Mouse (Mus musculus): ENCODE results near the gene Fam69a.
A peak's percentile ranks its signal among the peaks of the same experiment; 100 is the strongest.
"Not testable (repeated sequence)": the region's sequence is repeated elsewhere in the genome, so short reads cannot be mapped to it uniquely, and the experiment has no call there.

Fam69a gene

DNA sequence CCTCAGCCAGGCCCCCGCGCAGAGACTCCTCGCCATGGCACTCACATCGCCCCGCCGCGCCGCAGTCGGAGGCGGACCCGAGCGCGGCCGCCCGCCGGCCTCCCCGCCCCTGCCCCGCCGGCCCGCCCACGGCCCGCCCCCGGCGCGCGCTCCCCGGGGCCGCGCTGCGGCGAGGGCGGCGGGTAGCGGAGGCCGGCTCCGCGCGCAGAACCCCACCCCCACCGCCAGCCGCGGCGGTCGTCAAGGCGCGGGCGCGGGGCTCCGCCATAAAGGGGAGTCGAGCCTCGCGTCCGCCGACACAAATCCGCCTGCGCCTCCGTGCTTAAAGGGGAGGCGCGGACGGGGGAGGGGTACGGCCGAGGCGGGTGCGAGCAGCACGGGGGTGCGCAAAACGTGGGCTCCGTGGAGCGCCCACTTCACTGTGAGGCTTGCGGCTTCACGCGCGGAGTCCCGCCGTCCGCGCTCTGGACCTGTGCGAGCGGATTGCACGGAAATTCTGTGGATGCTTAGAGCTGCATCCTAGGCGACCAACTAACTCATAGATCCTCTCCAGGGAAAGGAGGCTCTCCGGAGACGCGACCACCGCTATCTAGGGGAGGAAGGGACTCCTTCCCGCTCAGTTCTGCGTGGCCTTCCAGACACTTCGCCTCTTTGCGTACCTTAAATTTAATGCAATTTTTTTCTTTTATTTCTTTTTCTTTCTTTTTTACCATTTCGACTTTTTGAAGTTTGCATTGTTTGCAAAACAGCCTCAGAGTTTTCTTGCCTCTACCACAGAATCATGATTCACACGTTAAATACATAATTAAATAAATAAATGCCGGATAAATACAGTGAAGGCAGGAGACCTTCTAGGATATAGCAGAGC lies at the start of gene Fam69a:
TSS of gene Fam69a (minus strand) at position 119 of the 868 bp plus-strand sequence.
- peak; percentile 59 to 65 for DNase-seq (ENCODE audit: low spot score in 2 of 2)

DNA sequence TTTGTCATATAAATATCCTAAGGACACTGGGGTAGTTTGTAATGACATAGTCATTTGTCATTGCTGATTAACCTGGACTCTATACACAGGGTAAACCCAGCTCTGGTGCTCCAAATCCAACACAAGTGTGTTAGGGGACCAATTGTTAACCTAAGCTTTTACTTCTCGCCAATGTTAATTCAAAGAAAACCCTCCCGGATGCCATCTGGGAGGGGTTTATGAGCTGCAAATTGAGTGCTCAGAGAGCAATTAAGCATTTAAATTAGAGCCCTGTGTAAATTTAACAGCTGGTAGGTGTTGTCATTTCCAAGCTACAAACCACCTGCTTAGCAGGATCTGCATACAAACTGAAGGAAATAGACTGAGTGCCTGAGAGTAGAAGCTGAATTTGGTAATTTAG lies 48.6 kb upstream of the Fam69a start:
- no peak for DNase-seq (ENCODE audit: low spot score in 2 of 2)

- DNase-seq (ENCODE audit: low spot score in 2 of 2), result no peak
These were observed 47.3 kb upstream of the Fam69a start for GRCm38 (mm10) chr5:108034194-108034593.

GRCm38 (mm10) chr5:108031267-108031666 lies 44.4 kb upstream of the Fam69a start:
- DNase-seq (ENCODE audit: low spot score in 2 of 2), result no peak

GRCm38 (mm10) chr5:108029968-108030367 lies 43.1 kb upstream of the Fam69a start:
- DNase-seq (ENCODE audit: low spot score in 2 of 2), result no peak

DNA sequence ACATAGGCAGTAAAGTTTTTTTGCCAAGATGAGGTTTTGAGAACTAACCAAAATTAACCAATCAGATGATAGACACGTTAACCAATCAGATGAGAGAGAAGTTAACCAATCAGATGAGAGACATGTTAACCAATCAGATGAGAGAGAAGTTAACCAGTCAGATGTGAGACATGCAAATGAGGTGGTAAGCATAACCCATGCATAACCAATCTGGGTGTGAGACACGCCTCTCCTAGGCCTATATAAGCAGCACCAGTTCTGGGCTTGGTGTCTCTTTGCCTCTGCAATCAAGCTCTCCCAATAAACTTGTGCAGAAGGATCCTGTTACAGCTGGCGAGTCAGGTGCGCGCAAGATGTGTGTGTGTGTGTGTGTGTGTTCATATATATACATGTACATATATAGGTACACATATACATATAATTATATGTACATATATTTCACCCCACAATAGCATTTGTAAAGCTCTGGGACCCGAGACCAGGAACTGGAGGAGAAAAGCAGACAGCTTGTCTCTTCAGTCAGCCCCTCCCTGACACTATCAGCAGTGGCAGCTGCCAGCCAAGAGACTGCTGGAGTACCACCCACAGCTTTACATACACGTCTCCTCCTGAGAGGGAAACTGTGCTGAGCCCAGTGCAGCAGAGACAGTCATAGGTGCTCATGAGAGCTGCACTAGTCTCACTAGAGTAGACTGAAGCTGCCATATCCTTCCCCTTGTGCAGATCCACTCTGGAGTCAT lies 42.1 kb upstream of the Fam69a start:
- DNase-seq (ENCODE audit: low spot score in 2 of 2), result not testable (repeated sequence)

DNA sequence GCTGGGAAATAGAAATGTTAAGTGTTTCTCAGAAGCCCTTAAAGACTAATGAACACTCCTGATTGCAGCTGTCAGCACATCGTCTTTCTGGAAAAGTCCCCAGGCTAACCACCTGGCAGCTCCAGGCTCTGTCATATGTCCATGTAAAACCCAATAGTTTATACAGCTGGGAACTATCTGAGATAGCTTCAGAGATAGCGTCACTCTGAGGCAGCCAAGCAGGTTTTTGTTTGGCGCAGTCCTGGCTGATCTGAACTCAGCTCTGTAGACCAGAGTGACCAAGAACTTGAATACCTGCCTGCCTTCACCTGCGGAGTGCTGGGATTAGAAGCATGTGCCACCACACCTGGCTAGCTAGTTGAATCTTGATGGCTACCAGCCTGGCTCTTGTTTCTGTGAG lies 41.3 kb upstream of the Fam69a start:
- no peak for DNase-seq (ENCODE audit: low spot score in 2 of 2)

- no peak for DNase-seq (ENCODE audit: low spot score in 2 of 2)
These were observed 34.5 kb upstream of the Fam69a start for GRCm38 (mm10) chr5:108021346-108021745.

DNA sequence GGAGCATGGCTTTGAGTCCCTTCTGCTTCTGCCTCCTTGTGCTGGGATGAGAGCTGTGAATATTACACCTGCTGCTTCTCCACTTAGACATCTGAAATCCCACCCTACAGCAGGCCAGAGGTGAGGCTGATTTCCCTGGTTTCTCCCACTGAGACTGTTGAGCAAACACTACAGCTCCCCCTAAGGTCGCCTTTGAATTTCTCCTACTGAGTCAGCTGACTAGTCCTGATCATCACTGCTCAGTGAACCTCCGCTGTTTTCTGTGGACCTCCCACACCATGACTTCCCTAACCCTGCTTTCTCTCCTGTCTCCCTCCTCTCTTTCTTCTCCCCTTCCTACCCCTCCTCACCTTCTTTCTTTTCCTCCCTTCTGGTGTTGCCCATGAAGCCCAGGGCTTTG lies 32.5 kb upstream of the Fam69a start:
- no peak for DNase-seq (ENCODE audit: low spot score in 2 of 2)

- DNase-seq (ENCODE audit: low spot score in 2 of 2), result no peak
These were observed 30.3 kb upstream of the Fam69a start for GRCm38 (mm10) chr5:108017232-108017631.

DNA sequence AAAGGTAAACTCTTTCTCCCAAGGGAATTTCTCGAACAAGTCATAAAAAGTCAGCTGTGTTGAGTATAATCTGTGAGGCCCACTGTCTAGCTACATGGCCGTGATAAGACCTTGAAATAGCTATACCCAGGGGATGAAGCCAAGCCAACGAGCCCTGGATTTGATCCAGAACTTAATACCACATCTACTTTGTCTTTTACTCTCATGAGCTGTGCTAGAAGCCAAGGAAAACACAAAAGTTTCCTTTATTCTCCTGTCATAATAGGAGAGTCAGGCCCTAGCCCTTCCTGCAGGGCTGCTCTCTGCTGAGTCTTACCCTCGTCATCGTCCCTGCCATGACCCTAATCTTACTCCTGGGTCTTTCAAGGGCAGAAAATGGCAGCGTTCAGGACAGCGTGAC lies 28.5 kb upstream of the Fam69a start:
- no peak for DNase-seq (ENCODE audit: low spot score in 2 of 2)

GRCm38 (mm10) chr5:108014173-108014572 lies 27.3 kb upstream of the Fam69a start:
- no peak for DNase-seq (ENCODE audit: low spot score in 2 of 2)

DNA sequence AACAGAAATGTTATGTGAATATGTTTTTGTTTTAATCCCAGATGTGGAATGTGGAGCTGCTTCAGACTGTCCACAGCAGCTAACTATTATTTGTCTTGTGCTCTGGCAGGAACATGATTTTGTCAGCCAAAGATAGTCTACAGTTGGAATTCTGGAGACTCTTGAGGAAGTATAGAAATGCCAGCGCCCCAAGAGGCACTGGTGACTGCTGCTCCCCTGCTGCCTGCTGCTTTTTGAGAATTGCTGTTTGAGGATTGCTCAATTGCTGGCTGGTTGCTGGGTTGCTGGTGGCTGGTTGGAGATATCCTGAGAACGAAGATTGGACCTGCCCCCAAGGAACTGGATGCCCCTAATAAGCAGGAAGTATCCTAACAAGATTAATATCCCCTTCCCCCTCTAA lies 22.8 kb upstream of the Fam69a start:
- DNase-seq (ENCODE audit: low spot score in 2 of 2), result no peak

DNA sequence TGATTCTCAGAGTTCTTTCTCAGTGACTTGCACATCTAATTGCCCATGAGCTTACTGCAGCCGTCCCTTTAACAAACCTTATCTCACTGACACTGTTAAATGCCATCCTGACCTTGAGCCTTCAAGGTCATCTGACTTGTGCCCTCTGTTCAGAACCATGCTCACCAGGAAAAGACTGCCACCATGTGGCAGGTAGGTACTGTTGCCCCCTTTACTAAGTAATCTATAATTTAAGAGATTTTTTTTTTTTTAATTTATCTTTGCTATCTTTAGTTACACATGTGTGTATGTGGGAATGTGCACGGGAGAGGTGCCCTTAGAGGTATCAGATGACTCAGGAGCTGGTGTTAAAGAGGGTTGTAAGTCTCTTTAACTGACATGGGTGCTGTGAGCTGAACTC lies 18.2 kb upstream of the Fam69a start:
- no peak for DNase-seq (ENCODE audit: low spot score in 2 of 2)

GRCm38 (mm10) chr5:108002734-108003133 lies 15.8 kb upstream of the Fam69a start:
- DNase-seq (ENCODE audit: low spot score in 2 of 2), result no peak

GRCm38 (mm10) chr5:108000776-108001548 lies 14.1 kb upstream of the Fam69a start:
- peak; percentile 22 to 23 for DNase-seq (ENCODE audit: low spot score in 2 of 2)

- DNase-seq (ENCODE audit: low spot score in 2 of 2), result no peak
These were observed 10.8 kb upstream of the Fam69a start for GRCm38 (mm10) chr5:107997717-107998116.

DNA sequence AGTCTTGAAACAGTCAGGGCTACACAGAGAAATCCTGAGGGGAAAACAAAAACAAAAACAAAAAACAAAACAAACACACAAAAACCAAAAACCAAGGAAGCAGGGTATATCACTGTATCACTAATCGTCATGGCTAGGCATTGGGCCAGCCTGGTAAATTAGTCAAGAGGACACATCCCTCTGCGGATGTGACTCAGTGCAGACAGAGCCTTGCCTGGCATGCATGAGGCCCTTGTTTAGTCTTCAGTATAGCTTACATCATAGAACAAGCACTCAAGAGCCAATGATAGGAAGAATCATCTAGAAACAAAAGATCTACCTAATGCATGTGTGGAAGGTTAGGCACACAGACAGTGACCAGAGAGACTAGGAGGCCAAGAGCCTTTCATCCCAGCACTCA lies 9.1 kb upstream of the Fam69a start:
- no peak for DNase-seq (ENCODE audit: low spot score in 2 of 2)

DNA sequence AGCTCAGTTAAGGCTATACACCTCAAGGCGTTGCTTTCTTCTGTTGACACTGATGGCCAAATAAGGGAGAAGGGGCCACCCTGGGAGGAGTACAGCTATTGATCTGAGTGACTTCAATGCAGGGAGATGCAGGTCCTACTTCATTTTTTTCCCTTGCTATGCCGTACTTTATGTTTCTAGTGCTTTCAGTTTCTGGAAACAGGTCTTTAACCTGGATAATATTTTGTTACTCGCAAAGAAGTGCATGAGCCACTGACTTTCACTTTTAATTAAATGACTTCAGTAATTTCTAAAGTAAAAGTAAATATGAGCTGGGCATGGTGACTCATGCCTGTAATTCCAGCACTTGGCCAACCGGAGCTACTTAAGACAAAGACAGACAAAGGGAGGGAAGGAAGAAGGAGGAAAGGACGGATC lies 958 bp upstream of the Fam69a start:
- DNase-seq (ENCODE audit: low spot score in 2 of 2), result no peak

- peak; percentile 39 to 49 for DNase-seq (ENCODE audit: low spot score in 2 of 2)
These were observed 474 bp downstream of the Fam69a start for GRCm38 (mm10) chr5:107986255-107986966.

- DNase-seq (ENCODE audit: low spot score in 2 of 2), result no peak
These were observed 2.9 kb downstream of the Fam69a start for GRCm38 (mm10) chr5:107983946-107984345.

DNA sequence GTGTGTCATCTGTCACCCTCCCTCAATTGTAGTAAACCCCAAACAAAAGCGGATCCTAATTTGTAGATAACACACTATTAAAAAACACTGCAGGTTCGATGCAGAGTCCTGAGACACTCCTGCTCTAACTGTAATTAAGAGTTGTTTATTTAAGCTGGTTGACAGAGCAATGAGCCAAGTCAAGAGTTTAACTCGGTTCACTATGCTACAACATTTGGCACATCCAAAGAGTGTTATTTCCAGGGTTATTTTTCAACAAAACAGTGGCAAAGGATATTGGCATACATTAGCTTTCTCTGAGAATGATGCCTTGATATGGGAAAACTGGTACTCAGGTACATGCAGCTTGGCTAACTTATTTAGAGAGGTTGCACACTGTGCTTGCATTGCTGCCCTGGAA lies 4.9 kb downstream of the Fam69a start:
- no peak for DNase-seq (ENCODE audit: low spot score in 2 of 2)
